Mouse (Mus musculus) neutrophil, adult 5-6 weeks (primary cell): ENCODE measurements around the gene Zdhhc16. TPM values are rescaled to one million over a fixed set of nuclear protein-coding genes. Genes with fewer than 3 reads are reported as not detected.

Experiments
- ATAC-seq: fragments of 151-379, 151-347 bp; 2 replicates; pipeline ENCODE4 v1.8.0; 2017; ENCODE audit warnings: mild to moderate bottlenecking, moderate TSS enrichment; ENCODE audit not compliant: insufficient number of reproducible peaks, poor library complexity, low FRiP score, severe bottlenecking; ENCODE audit errors: extremely low read depth
- total RNA-seq: library from RNA; stranded (forward); fragments of 200-1000 nt; gene quantifications from 2 replicates; pipeline ENCODE4 v1.2.3, GENCODE M21; 2017

Gene Zdhhc16
- total RNA-seq, result 21.6 and 24.9 TPM in 2 replicates

GRCm38 (mm10) chr19:41933179-41934086 is at the start of gene Zdhhc16, which contains the start of gene Exosc1:
Zdhhc16 (plus strand) TSS chr19:41933480.
Exosc1 (minus strand) TSS chr19:41933423.
- peak; percentile 99 for ATAC-seq

- no peak for ATAC-seq
Measured at GRCm38 (mm10) chr19:41883882-41884281, 49.4 kb upstream of the Zdhhc16 start.

- no peak for ATAC-seq
Measured at GRCm38 (mm10) chr19:41888191-41888590, 45.1 kb upstream of the Zdhhc16 start.

- no peak for ATAC-seq
Measured at GRCm38 (mm10) chr19:41894959-41895358, 38.3 kb upstream of the Zdhhc16 start.

- ATAC-seq, result peak; percentile 93
Measured at GRCm38 (mm10) chr19:41895460-41896318, 37.6 kb upstream of the Zdhhc16 start, which contains the start of gene Rrp12. Rrp12 (minus strand) TSS chr19:41896173.

- no peak for ATAC-seq
Measured at GRCm38 (mm10) chr19:41896319-41896711, 37.0 kb upstream of the Zdhhc16 start.

- no peak for ATAC-seq
Measured at GRCm38 (mm10) chr19:41898860-41899259, 34.4 kb upstream of the Zdhhc16 start.

- ATAC-seq, result peak; percentile 62; the same call in 1 of the 2 replicates
Measured at GRCm38 (mm10) chr19:41900495-41901090, 32.7 kb upstream of the Zdhhc16 start.

GRCm38 (mm10) chr19:41901696-41902095 is 31.6 kb upstream of the Zdhhc16 start:
- no peak for ATAC-seq

- ATAC-seq, result no peak
Measured at GRCm38 (mm10) chr19:41902848-41903593, 30.3 kb upstream of the Zdhhc16 start.

GRCm38 (mm10) chr19:41905246-41905645 is 28.0 kb upstream of the Zdhhc16 start:
- ATAC-seq, result no peak

- ATAC-seq, result no peak
Measured at GRCm38 (mm10) chr19:41906311-41907078, 26.8 kb upstream of the Zdhhc16 start.

GRCm38 (mm10) chr19:41907079-41907760 is 26.1 kb upstream of the Zdhhc16 start:
- ATAC-seq, result no peak

GRCm38 (mm10) chr19:41908736-41909135 is 24.5 kb upstream of the Zdhhc16 start:
- no peak for ATAC-seq

GRCm38 (mm10) chr19:41910396-41910795 is 22.9 kb upstream of the Zdhhc16 start:
- ATAC-seq, result no peak

- ATAC-seq, result peak; percentile 93
Measured at GRCm38 (mm10) chr19:41911178-41912073, 21.9 kb upstream of the Zdhhc16 start, which contains the start of gene Pgam1. Pgam1 (plus strand) TSS chr19:41911923.
